Mouse (Mus musculus) hematopoietic stem cell, adult 5-6 weeks (primary cell): ENCODE measurements around the gene Lgals1. TPM values are rescaled to one million over a fixed set of nuclear protein-coding genes. Genes with fewer than 3 reads are reported as not detected.

Experiments used
- ATAC-seq, 2 experiments: fragments of 125-278 bp in 1 of 2; replicated peaks in 1 of 2; 2 replicates each; pipeline ENCODE4 v1.8.0; 2016 to 2017; ENCODE audit warnings: inconsistent platforms in 2 of 2, mild to moderate bottlenecking in 2 of 2, moderate number of reproducible peaks in 2 of 2, low read depth in 1 of 2, moderate TSS enrichment in 1 of 2; ENCODE audit not compliant: low FRiP score in 2 of 2, poor library complexity in 2 of 2, severe bottlenecking in 2 of 2, insufficient read depth in 1 of 2, low TSS enrichment in 1 of 2
- total RNA-seq: library from RNA; stranded (forward); fragments of 172-1452, 232-1000 nt; gene quantifications from 2 replicates; pipeline ENCODE4 v1.2.3, GENCODE M21; 2017

Lgals1 gene
- total RNA-seq, 1 experiment from 2014 or later: 77.1 TPM

DNA sequence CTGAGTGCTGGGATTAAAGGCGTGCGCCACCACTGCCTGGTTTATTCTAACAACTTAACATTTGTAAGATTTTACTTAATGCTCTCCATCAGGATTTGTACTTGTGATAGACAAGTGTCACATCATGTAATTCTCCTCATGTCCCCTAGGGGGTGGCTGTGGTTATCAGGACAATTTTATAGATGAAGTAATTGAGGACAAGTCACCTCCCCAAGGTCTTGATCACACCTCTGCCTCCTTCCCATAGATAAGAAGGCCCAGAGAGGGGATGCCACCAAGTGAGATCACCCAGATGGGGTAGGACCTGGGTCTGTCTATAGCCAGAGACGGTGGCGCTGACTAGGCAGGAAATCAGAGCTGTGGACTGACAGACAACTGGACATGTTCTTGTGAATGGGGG, 29.8 kb downstream of the Lgals1 start:
- ATAC-seq: no peak; a peak in 1 of 4 replicates

DNA sequence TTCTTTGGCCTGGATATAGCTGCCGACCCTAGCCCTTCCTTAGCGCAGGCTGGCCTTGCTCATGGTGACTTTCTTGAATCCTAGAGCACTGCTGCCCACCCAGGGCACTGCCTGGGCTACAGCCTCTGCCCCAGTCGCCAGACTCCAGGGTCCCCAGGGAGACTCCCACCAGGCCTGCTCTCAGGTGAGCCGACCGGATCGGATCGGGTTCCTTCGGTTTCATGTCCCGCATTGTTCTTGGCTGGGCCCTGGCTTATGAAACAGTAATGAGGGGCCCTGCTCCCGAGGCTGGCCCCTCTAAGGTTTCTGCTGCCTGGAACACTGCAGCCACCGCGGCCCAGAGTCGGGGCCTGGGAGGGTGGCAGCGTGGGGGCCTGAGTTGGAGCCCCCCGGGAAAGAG, 30.5 kb downstream of the Lgals1 start:
- ATAC-seq: no peak

GRCm38 (mm10) chr15:78959537-78959936, 33.0 kb downstream of the Lgals1 start:
- ATAC-seq: no peak

DNA sequence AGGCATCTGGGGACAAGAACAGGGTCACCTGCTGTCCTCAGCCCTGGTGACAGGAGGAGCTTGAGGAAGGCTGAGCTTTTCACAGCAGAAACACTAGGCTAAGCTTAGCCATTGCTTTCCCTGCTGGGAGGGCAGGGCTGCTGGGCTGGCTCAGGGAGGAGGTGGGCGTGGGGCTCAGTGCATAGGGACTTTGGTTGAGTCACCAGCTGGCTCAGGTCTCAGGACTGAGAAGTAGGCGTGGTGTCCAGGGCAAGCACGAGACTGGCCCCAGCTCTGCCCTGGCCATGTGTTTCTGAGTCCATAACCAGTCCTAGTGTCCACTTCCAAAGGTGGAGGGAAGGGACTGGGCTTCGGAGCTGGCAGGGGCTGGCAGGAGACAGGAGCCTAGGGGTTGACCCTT, 33.6 kb downstream of the Lgals1 start:
- ATAC-seq: no peak

DNA sequence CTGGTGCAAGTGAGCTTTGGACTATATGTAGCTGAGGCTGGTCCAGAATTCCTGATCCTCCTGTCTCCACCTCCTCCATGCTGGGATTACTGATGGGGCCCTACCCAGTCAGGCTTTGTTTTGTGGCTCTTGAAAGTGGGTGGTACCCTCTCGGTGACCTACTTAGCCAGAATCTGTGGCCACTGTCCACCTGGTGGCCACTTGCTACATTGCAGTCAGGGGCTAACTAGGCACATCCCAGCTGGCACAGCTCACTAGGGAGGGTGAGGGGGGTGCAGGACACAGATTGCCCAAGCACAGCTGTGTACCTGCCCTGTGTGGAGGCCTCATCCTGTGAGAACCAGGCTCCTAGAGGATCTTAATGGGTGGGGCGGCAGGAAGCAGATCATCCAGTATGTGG, 36.4 kb downstream of the Lgals1 start:
- ATAC-seq: peak; percentile 70 to 87

DNA sequence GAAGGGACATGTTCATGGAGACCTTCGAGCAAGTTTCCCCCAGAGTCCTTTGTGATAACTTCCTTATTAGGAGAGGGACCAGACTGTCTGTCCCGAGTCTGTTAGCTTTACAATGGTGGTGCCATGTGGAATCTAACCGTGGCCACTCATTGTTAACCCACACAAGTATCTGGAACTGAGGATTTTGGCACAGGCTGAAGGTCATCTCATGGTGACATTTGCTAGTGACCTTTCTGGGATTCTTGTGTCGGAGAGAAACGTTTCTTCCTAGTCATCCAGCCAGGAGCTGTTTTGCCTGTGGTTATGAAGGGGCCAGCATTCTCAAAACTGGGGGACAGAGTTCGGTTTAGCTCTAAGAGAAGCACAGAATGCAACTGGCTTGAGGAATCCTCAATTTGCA, 45.1 kb downstream of the Lgals1 start:
- no peak for ATAC-seq

GRCm38 (mm10) chr15:78973950-78974349, 47.4 kb downstream of the Lgals1 start:
- ATAC-seq: no peak

DNA sequence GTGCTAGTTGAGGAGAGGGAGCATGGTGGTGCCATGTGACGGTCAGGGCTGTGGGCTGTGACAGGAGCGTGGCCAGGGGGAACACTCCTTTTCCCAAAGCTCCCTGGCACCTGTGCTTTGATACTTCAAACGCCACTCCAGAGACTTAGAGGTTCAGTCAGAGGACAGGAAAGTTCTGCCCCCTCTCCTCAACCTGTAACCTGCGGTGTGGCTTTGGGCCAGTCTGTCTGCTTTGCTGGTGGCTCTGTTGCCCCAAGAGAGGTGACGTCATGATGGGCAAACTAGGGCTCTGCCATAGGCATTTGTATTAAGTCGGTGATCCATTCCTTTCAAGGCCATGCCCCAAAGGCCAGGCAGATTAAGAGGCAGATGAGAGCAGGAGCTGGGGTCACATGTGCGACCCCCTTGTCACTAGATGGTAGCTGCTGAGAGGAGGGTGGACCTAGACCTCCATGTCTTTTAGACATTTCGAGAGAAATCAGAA, 51.2 kb downstream of the Lgals1 start:
- ATAC-seq: no peak

DNA sequence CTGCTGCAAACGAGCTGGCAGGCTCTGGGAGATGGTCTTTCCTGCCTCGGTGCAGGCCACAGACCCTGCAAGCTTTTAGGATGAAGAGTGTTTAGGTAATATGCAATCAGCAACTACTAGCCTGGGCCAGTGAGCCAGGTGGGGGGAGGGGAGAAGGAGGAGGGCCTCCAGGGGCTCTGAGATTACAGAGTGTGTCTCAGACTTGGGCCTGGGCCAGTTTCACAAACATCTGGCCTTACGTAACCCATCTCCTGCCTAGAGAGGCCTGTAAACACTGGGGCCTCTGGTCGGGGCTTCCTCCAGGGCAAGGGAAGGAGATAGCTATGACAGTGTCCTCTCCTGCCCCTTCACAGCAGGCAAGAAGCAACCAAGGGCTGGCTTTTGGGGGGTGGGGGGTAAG, 52.4 kb downstream of the Lgals1 start:
- ATAC-seq: peak; percentile 11 to 19; a peak in 1 of 4 replicates

Other genes starting within 250 kb of the Lgals1 start
- 0.20 and 1.3 TPM in 2 replicates for gene Elfn2, start 208.0 kb upstream of the Lgals1 start, total RNA-seq
- 45.7 and 53.7 TPM in 2 replicates for gene Mfng, start 153.2 kb upstream of the Lgals1 start, total RNA-seq
- gene Card10, start 123.7 kb upstream of the Lgals1 start, total RNA-seq: 0.13 TPM in 1 of 2 replicates, not detected in the other
- gene Cdc42ep1, start 84.1 kb upstream of the Lgals1 start, total RNA-seq: not detected in 2 replicates
- not detected in 2 replicates for gene Lgals2, start 71.2 kb upstream of the Lgals1 start, total RNA-seq
- 11.9 and 12.3 TPM in 2 replicates for gene Gga1, start 49.5 kb upstream of the Lgals1 start, total RNA-seq
- 1.7 TPM in 1 of 2 replicates, not detected in the other for gene Gm49510, start 27.1 kb upstream of the Lgals1 start, total RNA-seq
- gene Sh3bp1, start 27.0 kb upstream of the Lgals1 start, total RNA-seq: 19.9 and 27.4 TPM in 2 replicates
- 7.7 and 8.4 TPM in 2 replicates for gene Pdxp, start 12.8 kb upstream of the Lgals1 start, total RNA-seq
- gene Nol12, start 8.2 kb downstream of the Lgals1 start, total RNA-seq: 23.7 and 37.5 TPM in 2 replicates
- gene Triobp, start 21.0 kb downstream of the Lgals1 start, total RNA-seq: 28.3 and 39.2 TPM in 2 replicates
- gene H1f0, start 101.7 kb downstream of the Lgals1 start, total RNA-seq: 75.7 and 76.0 TPM in 2 replicates
- 1.5 and 1.7 TPM in 2 replicates for gene Galr3, start 115.2 kb downstream of the Lgals1 start, total RNA-seq
- gene Ankrd54, start 136.2 kb downstream of the Lgals1 start, total RNA-seq: 15.1 and 15.6 TPM in 2 replicates
- 204 and 224 TPM in 2 replicates for gene Eif3l, start 148.5 kb downstream of the Lgals1 start, total RNA-seq
- gene Micall1, start 182.2 kb downstream of the Lgals1 start, total RNA-seq: 3.4 and 6.7 TPM in 2 replicates
- gene Polr2f, start 214.3 kb downstream of the Lgals1 start, total RNA-seq: 42.5 and 72.2 TPM in 2 replicates
- 0.84 and 1.9 TPM in 2 replicates for gene 1700088E04Rik, start 214.5 kb downstream of the Lgals1 start, total RNA-seq
- not detected in 2 replicates for gene Sox10, start 238.5 kb downstream of the Lgals1 start, total RNA-seq